Mouse (Mus musculus): Measurements from ENCODE around the gene Lingo2.

DNA sequence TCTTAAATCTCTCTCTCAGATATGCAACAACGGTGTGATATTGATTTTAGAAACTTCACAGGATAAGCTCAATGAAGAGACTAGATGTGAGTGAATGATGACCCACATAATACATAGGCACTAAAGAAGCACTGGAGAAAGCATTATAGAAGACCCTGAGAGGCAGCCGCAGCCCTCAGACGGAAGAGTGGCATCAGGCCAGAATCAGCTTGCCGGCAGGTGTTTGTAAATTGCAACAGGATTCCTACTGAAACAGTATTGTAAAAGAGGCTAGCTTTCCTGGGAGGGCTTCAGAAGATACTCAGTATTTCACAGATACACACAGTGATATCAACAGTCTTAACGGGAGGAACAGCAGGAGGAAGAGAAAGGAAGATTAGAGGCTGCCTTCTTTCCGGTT is 1184.6 kb downstream of the Lingo2 start:
- TF ChIP-seq POLR2A (IDR thresholded peaks at IDR 0.05; ENCODE audit: borderline replicate concordance, extremely low read depth, insufficient read depth, insufficient read length, poor library complexity, severe bottlenecking) = no peak
- TF ChIP-seq CTCF (IDR thresholded peaks at IDR 0.05; ENCODE audit: borderline replicate concordance, extremely low read depth, insufficient read depth, insufficient read length) = no peak
